Mouse (Mus musculus): Measurements from ENCODE around the gene Foxd4. TPM values are rescaled to one million over a fixed set of nuclear protein-coding genes. Genes with fewer than 3 reads are reported as not detected.

Gene Foxd4
- total RNA-seq, 2 experiments from 2014 or later, result not detected

DNA sequence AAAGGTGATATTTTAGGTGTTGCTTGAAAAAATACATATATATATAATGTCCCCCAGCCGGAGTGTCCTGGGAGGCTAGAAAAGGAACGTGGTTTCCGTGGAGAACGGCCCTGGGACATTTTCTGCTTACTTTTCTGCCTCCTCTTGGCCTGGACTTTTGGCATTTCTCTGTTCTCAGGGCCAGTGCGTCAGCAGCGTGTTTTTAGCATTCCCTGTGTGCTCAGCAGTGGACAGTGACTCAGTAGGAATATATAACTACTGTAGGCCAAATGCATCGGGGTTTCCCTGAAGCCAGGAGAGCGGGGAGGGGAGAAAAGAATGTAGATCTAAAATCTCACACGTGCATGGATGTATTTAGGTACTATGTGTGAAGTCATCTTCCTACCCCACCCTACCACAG is 35.6 kb downstream of the Foxd4 start:
- H3K27ac ChIP-seq, result no peak overlapping the region
- no peak for TF ChIP-seq CTCF (IDR thresholded peaks at IDR 0.05)
- intact Hi-C loops (cut with DNase I), result no loop called here
- no peak for DNase-seq (ENCODE audit: extremely low spot score in 1 of 2, low spot score in 2 of 2)
- H3K4me3 ChIP-seq, result no peak overlapping the region

DNA sequence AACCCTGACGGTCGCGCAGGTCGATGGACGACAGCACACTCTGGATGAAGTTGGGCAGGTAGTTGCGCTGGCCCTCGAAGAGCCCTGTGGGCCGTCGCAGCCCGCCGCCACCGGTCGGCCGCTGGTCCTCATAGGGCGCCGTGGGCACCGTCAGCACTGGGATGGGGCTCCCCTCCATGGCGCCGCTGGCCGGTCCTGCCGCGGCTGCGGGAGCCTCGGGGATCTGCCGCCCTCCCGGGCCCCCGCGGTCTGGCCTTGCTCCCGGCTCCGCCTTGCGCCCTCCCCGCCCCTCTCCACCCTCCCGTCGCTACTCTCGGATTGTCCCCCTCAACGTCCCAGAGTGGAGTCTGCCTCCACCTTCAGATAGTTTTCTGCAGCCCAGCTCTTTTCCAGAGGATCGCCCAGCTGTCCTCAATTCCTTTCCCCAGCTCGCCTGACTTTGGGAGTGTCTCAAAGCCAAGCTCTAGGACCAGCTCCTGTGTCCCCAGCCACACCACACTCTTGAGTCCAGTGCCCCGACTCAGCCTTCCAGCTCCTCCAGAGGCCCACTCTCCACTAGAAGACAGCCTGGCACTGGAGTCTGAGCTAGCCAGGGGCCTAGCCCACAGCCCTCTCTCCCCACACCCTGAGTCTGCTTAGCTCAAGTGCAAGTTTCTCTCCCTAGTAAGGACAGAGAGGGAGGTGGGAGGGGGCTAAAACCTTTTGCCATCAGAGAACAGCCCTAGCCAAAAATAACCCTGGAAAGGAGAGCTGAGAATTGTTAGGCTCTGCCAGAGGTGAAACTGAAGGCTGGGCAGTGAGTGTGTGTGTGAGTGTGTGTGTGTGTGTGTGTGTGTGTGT is 39.2 kb downstream of the Foxd4 start, which contains the start of gene Pgm5:
Gene Pgm5 (minus strand): TSS at position 244 of the 840 bp plus-strand sequence.
- intact Hi-C loops (cut with DNase I), result no loop called here
- no peak for TF ChIP-seq CTCF (IDR thresholded peaks at IDR 0.05)
- no peak for DNase-seq (ENCODE audit: extremely low spot score in 1 of 2, low spot score in 2 of 2)
- no peak within 1 kb of the TSS for H3K27ac ChIP-seq
- peak within 1 kb of the TSS; percentile 42 for H3K4me3 ChIP-seq

DNA sequence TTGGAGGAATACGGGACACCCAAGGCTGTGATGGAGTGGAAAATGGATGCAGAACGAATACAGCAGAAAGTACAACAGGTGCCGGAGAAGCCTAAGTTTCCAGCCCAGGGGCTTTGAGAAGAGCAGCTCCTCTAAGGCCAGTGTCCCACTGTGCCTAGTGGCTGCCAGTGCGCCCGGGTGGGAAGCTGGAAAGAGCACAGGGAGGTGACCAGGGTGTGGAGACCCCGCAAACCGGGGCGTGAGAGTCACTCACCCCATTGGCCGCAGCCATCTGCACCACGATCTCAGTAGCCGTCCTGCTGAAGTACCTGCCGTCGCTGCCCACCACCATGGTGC is 39.8 kb downstream of the Foxd4 start:
- no peak overlapping the region for H3K27ac ChIP-seq
- no peak for TF ChIP-seq CTCF (IDR thresholded peaks at IDR 0.05)
- H3K4me3 ChIP-seq, result peak overlapping the region; percentile 42
- intact Hi-C loops (cut with DNase I), result no loop called here
- no peak for DNase-seq (ENCODE audit: extremely low spot score in 1 of 2, low spot score in 2 of 2)

DNA sequence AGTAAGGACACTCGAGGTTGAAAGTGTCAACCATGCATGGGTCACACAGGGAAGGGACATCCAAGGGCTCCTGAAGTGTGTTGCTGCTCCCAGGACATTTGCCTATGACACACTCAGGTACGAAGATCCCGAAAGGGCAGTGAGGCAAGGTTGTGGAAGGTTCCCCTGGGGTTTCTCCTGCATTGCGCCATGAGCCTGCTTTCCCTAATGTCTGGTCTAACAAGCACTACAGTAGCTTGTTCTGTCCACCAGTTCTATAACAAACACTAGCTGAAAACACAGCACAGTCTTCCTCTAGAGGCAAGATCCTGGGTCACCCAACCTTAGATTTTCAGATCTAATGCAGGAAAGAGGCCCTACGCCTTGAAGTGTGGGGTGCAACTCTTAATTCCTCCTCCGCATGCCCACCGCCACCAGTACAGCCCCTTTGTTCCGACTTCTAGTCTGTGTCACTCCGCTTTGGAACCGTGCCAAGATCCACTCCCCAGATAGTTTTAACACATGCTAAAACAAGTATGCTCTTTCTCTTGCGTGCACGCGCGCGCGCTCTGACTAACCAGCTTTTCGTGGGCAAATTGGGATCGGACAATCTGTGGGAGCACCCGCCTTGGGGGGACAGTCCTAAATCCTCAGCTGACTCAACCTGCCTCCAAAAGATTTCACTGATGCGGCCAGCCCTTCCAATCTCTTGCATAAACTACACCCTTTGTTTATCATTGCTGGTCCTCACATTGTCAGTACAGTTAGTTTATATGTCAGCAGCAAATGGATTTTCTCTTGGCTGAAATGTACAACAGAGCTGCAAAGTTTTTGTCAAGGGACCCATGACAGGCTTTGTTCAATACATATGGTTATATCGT is 49.3 kb downstream of the Foxd4 start:
- H3K27ac ChIP-seq, result no peak overlapping the region
- intact Hi-C loops (cut with DNase I), result no loop called here
- no peak overlapping the region for H3K4me3 ChIP-seq
- no peak for TF ChIP-seq CTCF (IDR thresholded peaks at IDR 0.05)
- DNase-seq (ENCODE audit: extremely low spot score in 1 of 2, low spot score in 2 of 2), result no peak

Small RNA genes lying within 50 kb of the gene (microRNA-seq; reads per million reads assigned to microRNA genes)
- 0 reads per million in 2 experiments for gene Mir3084-1

Other genes starting within 250 kb of the Foxd4 start
- under 1 TPM; 0.23 to 0.72 TPM for gene Tmem252, start 227.2 kb downstream of the Foxd4 start, total RNA-seq (2021)
- gene Pgm5, start 39.3 kb downstream of the Foxd4 start, total RNA-seq (2021), result 1 to 10 TPM; 6.2 to 6.3 TPM
- 100 to 1,000 TPM; 185 to 197 TPM for gene Gm10053, start 25.5 kb downstream of the Foxd4 start, total RNA-seq (2021)
- 10 to 100 TPM; 12.4 to 16.2 TPM for gene Cbwd1, start 60.4 kb upstream of the Foxd4 start, total RNA-seq (2021)
- gene Dock8, start 98.3 kb upstream of the Foxd4 start, total RNA-seq (2021), result 1 to 10 TPM; 3.5 to 4.6 TPM

Measured in left cerebral cortex, adult 2 months (tissue).